Mouse (Mus musculus) CH12.LX (cell line): Measurements from ENCODE around the gene Phf23. TPM values are rescaled to one million over a fixed set of nuclear protein-coding genes. Genes with fewer than 3 reads are reported as not detected.

Experiments
- DNase-seq: peaks from one replicate; pipeline ENCODE4 v3.0.0-alpha.2; 2013; ENCODE audit errors: extremely low read depth
- H3K27ac ChIP-seq: 2 replicates; pipeline ENCODE4 v1.5.1; 2012; ENCODE audit warnings: low read depth, mild to moderate bottlenecking, control low read depth, moderate library complexity; ENCODE audit not compliant: insufficient read depth
- H3K27me3 ChIP-seq: replicated peaks from 2 replicates; pipeline ENCODE3; 2012; ENCODE audit warnings: inconsistent platforms
- H3K36me3 ChIP-seq, 2 experiments: replicated peaks in 1 of 2; 2 replicates each; pipeline versions ENCODE3 to v1.6.1; 2012; ENCODE audit warnings: inconsistent platforms in 1 of 2, low read length in 1 of 2, mild to moderate bottlenecking in 1 of 2, mixed read lengths in 1 of 2, moderate library complexity in 1 of 2; ENCODE audit not compliant: control insufficient read depth in 1 of 2, insufficient read depth in 1 of 2
- H3K4me1 ChIP-seq, 2 experiments: 2 replicates each; pipeline ENCODE4 v1.6.1; 2012; ENCODE audit warnings: inconsistent platforms in 1 of 2, moderate library complexity in 1 of 2; ENCODE audit not compliant: insufficient read depth in 2 of 2, control insufficient read depth in 1 of 2
- H3K4me2 ChIP-seq: 2 replicates; pipeline ENCODE4 v1.6.1; 2012; ENCODE audit warnings: low read depth, mild to moderate bottlenecking, control low read depth; ENCODE audit not compliant: poor library complexity, insufficient read depth, severe bottlenecking
- H3K4me3 ChIP-seq, 3 experiments: fragments of 150-350 bp in 1 of 3; sonication (generic) in 1 of 3; replicated peaks in 1 of 3; 2 replicates each; pipeline versions ENCODE3 to v1.5.1; 2011 to 2012; ENCODE audit warnings: low read depth in 2 of 3, low read length in 2 of 3, mild to moderate bottlenecking in 2 of 3, moderate library complexity in 2 of 3, control low read depth in 1 of 3, improper control_type of control experiment in 1 of 3, inconsistent platforms in 1 of 3, mixed read lengths in 1 of 3; ENCODE audit not compliant: poor library complexity in 1 of 3
- H3K79me2 ChIP-seq: replicated peaks from 2 replicates; pipeline ENCODE4 v1.6.1; 2012; ENCODE audit warnings: mild to moderate bottlenecking, moderate library complexity; ENCODE audit not compliant: control insufficient read depth, poor library complexity, insufficient read depth, severe bottlenecking; ENCODE audit errors: extremely low read depth
- H3K9ac ChIP-seq: 2 replicates; pipeline ENCODE4 v1.6.1; 2012; ENCODE audit warnings: low read depth, mild to moderate bottlenecking, control low read depth, moderate library complexity; ENCODE audit not compliant: insufficient read depth
- H3K9me3 ChIP-seq: replicated peaks from 2 replicates; pipeline ENCODE3; 2012; ENCODE audit warnings: low read length, inconsistent platforms, mixed read lengths
- EP300 ChIP-seq: IDR thresholded peaks from 2 replicates; pipeline ENCODE4 v1.6.1; 2011; ENCODE audit warnings: low read length, improper control_type of control experiment
- GABPA ChIP-seq: IDR thresholded peaks from 2 replicates; pipeline ENCODE4 v1.6.1; 2012; ENCODE audit warnings: low read depth, low read length, improper control_type of control experiment, inconsistent platforms; ENCODE audit not compliant: insufficient replicate concordance
- HCFC1 ChIP-seq: IDR thresholded peaks from 2 replicates; pipeline ENCODE4 v1.6.1; 2012; ENCODE audit warnings: low read depth, mild to moderate bottlenecking, inconsistent platforms, low read length, improper control_type of control experiment
- IRF4 ChIP-seq: IDR thresholded peaks from 2 replicates; pipeline ENCODE4 v1.6.1; 2014; ENCODE audit warnings: low read depth, mild to moderate bottlenecking, inconsistent platforms, low read length, improper control_type of control experiment
- JUN ChIP-seq: IDR thresholded peaks from 2 replicates; pipeline ENCODE4 v1.6.1; 2011; ENCODE audit warnings: low read depth, mild to moderate bottlenecking, low read length, improper control_type of control experiment, moderate library complexity; ENCODE audit not compliant: insufficient read depth
- KAT2A ChIP-seq: IDR thresholded peaks from 2 replicates; pipeline ENCODE4 v1.6.1; 2012; ENCODE audit warnings: low read length, improper control_type of control experiment, inconsistent platforms; ENCODE audit not compliant: insufficient replicate concordance
- MEF2A ChIP-seq: IDR thresholded peaks from 2 replicates; pipeline ENCODE4 v1.6.1; 2014; ENCODE audit warnings: low read depth, mild to moderate bottlenecking, inconsistent platforms, low read length, improper control_type of control experiment, borderline replicate concordance
- PAX5 ChIP-seq: IDR thresholded peaks from 2 replicates; pipeline ENCODE4 v1.6.1; 2012; ENCODE audit warnings: low read length, inconsistent platforms, mixed read lengths
- SMC3 ChIP-seq: IDR thresholded peaks from 2 replicates; pipeline ENCODE4 v1.6.1; 2011; ENCODE audit warnings: low read depth, low read length, improper control_type of control experiment
- TBP ChIP-seq: conservative IDR thresholded peaks from 2 replicates; pipeline ENCODE4 v1.6.1; 2011; ENCODE audit warnings: low read depth, low read length, improper control_type of control experiment
- TCF12 ChIP-seq: IDR thresholded peaks from 2 replicates; pipeline ENCODE4 v1.6.1; 2014; ENCODE audit warnings: low read depth, mild to moderate bottlenecking, inconsistent platforms, low read length, improper control_type of control experiment
- USF1 ChIP-seq: IDR thresholded peaks from 2 replicates; pipeline ENCODE4 v1.6.1; 2014; ENCODE audit warnings: low read depth, mild to moderate bottlenecking, inconsistent platforms, low read length, improper control_type of control experiment
- USF2 ChIP-seq: conservative IDR thresholded peaks from 2 replicates; pipeline ENCODE4 v1.6.1; 2011; ENCODE audit warnings: low read depth, low read length, improper control_type of control experiment
- ZKSCAN1 ChIP-seq: IDR thresholded peaks from 2 replicates; pipeline ENCODE4 v1.6.1; 2012; ENCODE audit warnings: low read depth, inconsistent platforms, low read length, improper control_type of control experiment, borderline replicate concordance
- ZMIZ1 ChIP-seq: IDR thresholded peaks from 2 replicates; pipeline ENCODE4 v1.6.1; 2012; ENCODE audit warnings: low read depth, mild to moderate bottlenecking, inconsistent platforms, low read length, improper control_type of control experiment
- ZNF384 ChIP-seq: IDR thresholded peaks from 2 replicates; pipeline ENCODE4 v1.6.1; 2012; ENCODE audit warnings: low read depth, low read length, improper control_type of control experiment, inconsistent platforms
- dilution Hi-C: fragments of 300-500 bp; cut with MboI; formaldehyde crosslinking; loops from 2 replicates; pipeline ENCODE4 v1.14.3; 2020; ENCODE audit warnings: low sequenced_read_pairs; ENCODE audit not compliant: extremely low pct_unique_long_range_greater_than_20kb, extremely low pct_ligation_motif_present
- in situ Hi-C: fragments of 300-500 bp; cut with MboI; formaldehyde crosslinking; loops from 3 replicates; pipeline ENCODE4 v1.14.3; 2019; ENCODE audit warnings: low sequenced_read_pairs, low pct_ligation_motif_present, low pct_unique_long_range_greater_than_20kb, mixed read lengths
- polyA plus RNA-seq: library from polyadenylated mRNA; unstranded; fragments of >175 nt; gene quantifications from 2 replicates; pipeline ENCODE4 v1.2.1, GENCODE M21; 2012; ENCODE audit warnings: low read depth; ENCODE audit not compliant: insufficient read length
- total RNA-seq, 2 experiments: library from RNA; depleted of rRNA; stranded (reverse); fragments of 300-350 nt in 1 of 2; fragments of >200 nt in 1 of 2; gene quantifications; 2 replicates each; pipeline ENCODE4 v1.2.3; 2012 to 2014

Phf23 gene
- total and polyA plus RNA-seq, 3 experiments: 67.2 to 93.2 (median 69.0) TPM

DNA sequence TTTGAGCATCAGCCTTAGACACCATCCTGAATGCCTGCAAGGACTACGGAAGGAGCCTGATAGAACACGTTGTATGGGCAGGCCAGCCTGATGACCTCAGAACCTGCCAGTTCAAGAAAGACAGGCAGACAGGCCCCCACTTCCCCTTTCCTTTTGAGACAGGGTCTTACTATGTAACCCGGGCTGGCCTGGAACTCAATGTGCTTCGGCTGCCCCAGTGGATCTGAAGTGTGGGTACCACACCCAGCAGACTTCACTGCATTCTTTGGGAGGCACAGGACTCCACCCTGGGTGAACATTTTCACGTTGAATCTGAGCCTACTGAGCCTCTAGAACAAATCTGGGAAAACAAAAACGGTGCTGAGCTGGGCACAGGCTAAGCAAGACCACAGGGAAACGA is 42.6 kb downstream of the Phf23 start:
- Histone ChIP-seq H3K79me2 (no peaks in the 10 kb centered on the region), H3K9me3 (no peaks in the 10 kb centered on the region), H3K27ac (no peak overlapping the region), H3K4me2 (peak overlapping the region; percentile 64), H3K36me3 (peaks cover 0 to 36% of the 10 kb centered on the region in 2 experiments), H3K4me3 (no peak overlapping the region), H3K4me1 (peaks cover 10 to 17% of the 10 kb centered on the region in 2 experiments), H3K9ac (peak overlapping the region; percentile 19; the same call in 1 of the 2 replicates), H3K27me3 (no peaks in the 10 kb centered on the region)
- dilution Hi-C loops: no loop called here
- 0 out of 2 replicates have a peak, but pooled peaks have one; percentile 27 for TF ChIP-seq MEF2A
- TF ChIP-seq EP300: no peak; the same call in 1 of the 2 replicates
- DNase-seq: peak; percentile 40
- in situ Hi-C loops: no loop called here

DNA sequence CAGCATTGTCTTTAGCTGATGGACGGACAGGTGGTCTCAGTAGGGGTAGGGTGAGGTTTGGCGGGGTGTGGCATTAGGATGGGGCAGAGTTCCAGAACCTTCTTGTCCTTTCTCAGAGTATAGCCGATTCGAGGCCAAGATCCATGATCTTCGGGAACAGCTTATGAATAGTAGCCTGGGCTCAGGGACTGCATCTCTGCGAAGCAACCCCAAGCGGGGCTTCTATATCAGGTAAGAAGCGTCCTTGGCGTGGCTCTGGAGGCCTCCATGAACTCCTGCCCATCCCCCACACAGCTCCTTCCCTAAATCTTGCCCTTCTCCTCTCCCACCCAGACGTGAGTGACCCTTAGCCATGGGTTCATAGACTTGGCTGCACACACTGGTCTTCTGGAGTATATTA is 44.1 kb downstream of the Phf23 start:
- in situ Hi-C loops (no loop called here), dilution Hi-C loops (no loop called here)
- H3K27me3 ChIP-seq: no peaks in the 10 kb centered on the region
- TF ChIP-seq KAT2A (no peak), PAX5 (no peak), IRF4 (no peak), ZMIZ1 (no peak), HCFC1 (no peak), USF1 (no peak), TCF12 (no peak), SMC3 (no peak), ZKSCAN1 (no peak), TBP (no peak), USF2 (no peak), GABPA (no peak), ZNF384 (no peak), JUN (no peak)
- no peaks in the 10 kb centered on the region for H3K9me3 ChIP-seq
- no peak overlapping the region for H3K27ac ChIP-seq
- DNase-seq: no peak
- peaks cover 10 to 17% of the 10 kb centered on the region in 2 experiments for H3K4me1 ChIP-seq
- peaks cover 0 to 46% of the 10 kb centered on the region in 2 experiments for H3K36me3 ChIP-seq
- no peak overlapping the region for H3K9ac ChIP-seq
- no peaks in the 10 kb centered on the region for H3K79me2 ChIP-seq
- H3K4me2 ChIP-seq: no peak overlapping the region
- H3K4me3 ChIP-seq: no peak overlapping the region
